Mouse (Mus musculus): ENCODE measurements around the gene Tceal5. TPM values are rescaled to one million over a fixed set of nuclear protein-coding genes. Genes with fewer than 3 reads are reported as not detected.

Tceal5 gene
- polyA plus RNA-seq, 1 experiment from 2014 or later = 2.6 TPM

Other genes with a start within 250 kb of the Tceal5 start
- 125 and 140 TPM in 2 replicates for gene Arxes2, start 210.1 kb downstream of the Tceal5 start, polyA plus RNA-seq (2014; fragmentation: Nextera tagmentation; extraction: Ambion mirVana)
- gene Arxes1, start 170.5 kb downstream of the Tceal5 start, polyA plus RNA-seq (2014; fragmentation: Nextera tagmentation; extraction: Ambion mirVana) = 44.0 and 53.1 TPM in 2 replicates
- 305 and 309 TPM in 2 replicates for gene Bex2, start 135.6 kb downstream of the Tceal5 start, polyA plus RNA-seq (2014; fragmentation: Nextera tagmentation; extraction: Ambion mirVana)
- not detected in 2 replicates for gene Nxf3, start 118.6 kb downstream of the Tceal5 start, polyA plus RNA-seq (2014; fragmentation: Nextera tagmentation; extraction: Ambion mirVana)
- gene Bex4, start 64.9 kb downstream of the Tceal5 start, polyA plus RNA-seq (2014; fragmentation: Nextera tagmentation; extraction: Ambion mirVana) = 85.4 and 86.3 TPM in 2 replicates
- 227 and 238 TPM in 2 replicates for gene Tceal8, start 31.5 kb downstream of the Tceal5 start, polyA plus RNA-seq (2014; fragmentation: Nextera tagmentation; extraction: Ambion mirVana)
- 0.82 and 1.3 TPM in 2 replicates for gene Tceal7, start 10.9 kb upstream of the Tceal5 start, polyA plus RNA-seq (2014; fragmentation: Nextera tagmentation; extraction: Ambion mirVana)
- gene Bex1, start 11.6 kb upstream of the Tceal5 start, polyA plus RNA-seq (2014; fragmentation: Nextera tagmentation; extraction: Ambion mirVana) = 99.1 and 107 TPM in 2 replicates
- gene Tceal9, start 41.2 kb upstream of the Tceal5 start, polyA plus RNA-seq (2014; fragmentation: Nextera tagmentation; extraction: Ambion mirVana) = 460 and 466 TPM in 2 replicates
- 733 and 747 TPM in 2 replicates for gene Bex3, start 66.4 kb upstream of the Tceal5 start, polyA plus RNA-seq (2014; fragmentation: Nextera tagmentation; extraction: Ambion mirVana)